Mouse (Mus musculus): ENCODE results near the gene Lrrc1. TPM values are rescaled to one million over a fixed set of nuclear protein-coding genes. Genes with fewer than 3 reads are reported as not detected.

The Lrrc1 gene
- total and polyA plus RNA-seq, 2 experiments from 2014 or later = 7.4 to 19.8 TPM

GRCm38 (mm10) chr9:77474535-77474934, 70.1 kb downstream of the Lrrc1 start:
- Histone ChIP-seq H3K9ac (replicated peaks; ENCODE audit: low read length) (no peak overlapping the region), H3K4me2 (ENCODE audit: low read depth, low read length) (no peak overlapping the region), H3K4me1 (ENCODE audit: insufficient read depth, low read length) (peaks cover 7% of the 10 kb centered on the region), H3K9me3 (ENCODE audit: low read length) (no peaks in the 10 kb centered on the region), H3K27me3 (ENCODE audit: insufficient read depth, low read length) (no peaks in the 10 kb centered on the region), H3K4me3 (ENCODE audit: low read length) (no peak overlapping the region), H3K27ac (no peak overlapping the region), H3K36me3 (ENCODE audit: insufficient read depth, low read length) (no peaks in the 10 kb centered on the region)
- WGBS = 89% methylated on average over 4 of the region's 4 CpGs
- ATAC-seq (no peak), DNase-seq (ENCODE audit: low spot score) (no peak)
- TF ChIP-seq CTCF (IDR thresholded peaks at IDR 0.05; ENCODE audit: low read depth) = no peak

- Histone ChIP-seq H3K9ac (replicated peaks; ENCODE audit: low read length) (no peak overlapping the region), H3K4me1 (ENCODE audit: insufficient read depth, low read length) (no peaks in the 10 kb centered on the region), H3K27ac (no peak overlapping the region; the same call in 1 of the 2 replicates), H3K36me3 (ENCODE audit: insufficient read depth, low read length) (no peaks in the 10 kb centered on the region), H3K4me3 (ENCODE audit: low read length) (no peak overlapping the region), H3K9me3 (ENCODE audit: low read length) (no peaks in the 10 kb centered on the region), H3K27me3 (ENCODE audit: insufficient read depth, low read length) (no peaks in the 10 kb centered on the region), H3K4me2 (ENCODE audit: low read depth, low read length) (no peak overlapping the region)
- TF ChIP-seq CTCF (IDR thresholded peaks at IDR 0.05; ENCODE audit: low read depth) = no peak
- 58% methylated on average over 8 of the region's 8 CpGs for WGBS
- ATAC-seq (no peak), DNase-seq (ENCODE audit: low spot score) (no peak)
These were observed 72.1 kb downstream of the Lrrc1 start for GRCm38 (mm10) chr9:77472557-77472956.

GRCm38 (mm10) chr9:77471646-77472220, 72.9 kb downstream of the Lrrc1 start:
- WGBS = 56% methylated on average over 12 of the region's 12 CpGs

GRCm38 (mm10) chr9:77469791-77470607, 74.7 kb downstream of the Lrrc1 start:
- ATAC-seq (peak; percentile 85), DNase-seq (ENCODE audit: low spot score) (peak; percentile 43)
- Histone ChIP-seq H3K9ac (replicated peaks; ENCODE audit: low read length) (no peak overlapping the region), H3K4me1 (ENCODE audit: insufficient read depth, low read length) (no peaks in the 10 kb centered on the region), H3K27me3 (ENCODE audit: insufficient read depth, low read length) (no peaks in the 10 kb centered on the region), H3K27ac (no peak overlapping the region; the same call in 1 of the 2 replicates), H3K4me2 (ENCODE audit: low read depth, low read length) (no peak overlapping the region; the same call in 1 of the 2 replicates), H3K9me3 (ENCODE audit: low read length) (no peaks in the 10 kb centered on the region), H3K36me3 (ENCODE audit: insufficient read depth, low read length) (no peaks in the 10 kb centered on the region), H3K4me3 (ENCODE audit: low read length) (no peak overlapping the region)
- WGBS = 52% methylated on average over 20 of the region's 20 CpGs
- no peak for TF ChIP-seq CTCF (IDR thresholded peaks at IDR 0.05; ENCODE audit: low read depth)

More at GRCm38 (mm10) chr9:77471646-77472220, 72.9 kb downstream of the Lrrc1 start:
- Histone ChIP-seq H3K9me3 (ENCODE audit: low read length) (no peaks in the 10 kb centered on the region), H3K4me1 (ENCODE audit: insufficient read depth, low read length) (no peaks in the 10 kb centered on the region), H3K4me2 (ENCODE audit: low read depth, low read length) (no peak overlapping the region), H3K36me3 (ENCODE audit: insufficient read depth, low read length) (no peaks in the 10 kb centered on the region), H3K9ac (replicated peaks; ENCODE audit: low read length) (no peak overlapping the region), H3K27ac (peak overlapping the region; percentile 16), H3K4me3 (ENCODE audit: low read length) (no peak overlapping the region), H3K27me3 (ENCODE audit: insufficient read depth, low read length) (no peaks in the 10 kb centered on the region)
- peak; percentile 30; the same call in 1 of the 2 replicates for ATAC-seq
- 0 out of 2 replicates have a peak, but pooled peaks have one; percentile 3 for TF ChIP-seq CTCF (IDR thresholded peaks at IDR 0.05; ENCODE audit: low read depth)
- DNase-seq (ENCODE audit: low spot score) = peak; percentile 27

- Histone ChIP-seq H3K4me1 (ENCODE audit: insufficient read depth, low read length) (no peaks in the 10 kb centered on the region), H3K4me2 (ENCODE audit: low read depth, low read length) (no peak overlapping the region), H3K36me3 (ENCODE audit: insufficient read depth, low read length) (no peaks in the 10 kb centered on the region), H3K4me3 (ENCODE audit: low read length) (no peak overlapping the region), H3K27me3 (ENCODE audit: insufficient read depth, low read length) (no peaks in the 10 kb centered on the region), H3K27ac (no peak overlapping the region), H3K9ac (replicated peaks; ENCODE audit: low read length) (no peak overlapping the region), H3K9me3 (ENCODE audit: low read length) (no peaks in the 10 kb centered on the region)
- no peak for DNase-seq (ENCODE audit: low spot score)
- 78% methylated on average over 5 of the region's 5 CpGs for WGBS
- ATAC-seq = no peak
- TF ChIP-seq CTCF (IDR thresholded peaks at IDR 0.05; ENCODE audit: low read depth) = no peak
These were observed 77.7 kb downstream of the Lrrc1 start for GRCm38 (mm10) chr9:77466926-77467325.

GRCm38 (mm10) chr9:77465401-77465800, 79.3 kb downstream of the Lrrc1 start:
- Histone ChIP-seq H3K4me1 (ENCODE audit: insufficient read depth, low read length) (no peaks in the 10 kb centered on the region), H3K36me3 (ENCODE audit: insufficient read depth, low read length) (no peaks in the 10 kb centered on the region), H3K4me3 (ENCODE audit: low read length) (no peak overlapping the region), H3K4me2 (ENCODE audit: low read depth, low read length) (no peak overlapping the region), H3K27me3 (ENCODE audit: insufficient read depth, low read length) (no peaks in the 10 kb centered on the region), H3K9me3 (ENCODE audit: low read length) (no peaks in the 10 kb centered on the region), H3K27ac (no peak overlapping the region), H3K9ac (replicated peaks; ENCODE audit: low read length) (no peak overlapping the region)
- WGBS = 77% methylated on average over 11 of the region's 11 CpGs
- no peak for DNase-seq (ENCODE audit: low spot score)
- ATAC-seq = no peak
- TF ChIP-seq CTCF (IDR thresholded peaks at IDR 0.05; ENCODE audit: low read depth) = no peak

- H3K9me3 ChIP-seq (ENCODE audit: low read length) = no peaks in the 10 kb centered on the region
- no peaks in the 10 kb centered on the region for H3K27me3 ChIP-seq (ENCODE audit: insufficient read depth, low read length)
- H3K9ac ChIP-seq (replicated peaks; ENCODE audit: low read length) = no peak overlapping the region
- no peak for TF ChIP-seq CTCF (IDR thresholded peaks at IDR 0.05; ENCODE audit: low read depth)
- H3K27ac ChIP-seq = no peak overlapping the region
- H3K4me3 ChIP-seq (ENCODE audit: low read length) = no peak overlapping the region
- DNase-seq (ENCODE audit: low spot score) = no peak
- ATAC-seq = no peak
- H3K4me1 ChIP-seq (ENCODE audit: insufficient read depth, low read length) = no peaks in the 10 kb centered on the region
- no peak overlapping the region for H3K4me2 ChIP-seq (ENCODE audit: low read depth, low read length)
- 82% methylated on average over 7 of the region's 7 CpGs for WGBS
- no peaks in the 10 kb centered on the region for H3K36me3 ChIP-seq (ENCODE audit: insufficient read depth, low read length)
These were observed 80.8 kb downstream of the Lrrc1 start for GRCm38 (mm10) chr9:77463861-77464260.
